Mouse (Mus musculus) adrenal gland, adult (tissue): Measurements from ENCODE around the gene Lmtk3.

Source experiments
- DNase-seq, 2 experiments: peaks; one replicate each; pipeline ENCODE4 v3.0.0; 2022 to 2023; ENCODE audit warnings: low spot score in 1 of 2; ENCODE audit not compliant: inconsistent age in 2 of 2

Gene Lmtk3

DNA sequence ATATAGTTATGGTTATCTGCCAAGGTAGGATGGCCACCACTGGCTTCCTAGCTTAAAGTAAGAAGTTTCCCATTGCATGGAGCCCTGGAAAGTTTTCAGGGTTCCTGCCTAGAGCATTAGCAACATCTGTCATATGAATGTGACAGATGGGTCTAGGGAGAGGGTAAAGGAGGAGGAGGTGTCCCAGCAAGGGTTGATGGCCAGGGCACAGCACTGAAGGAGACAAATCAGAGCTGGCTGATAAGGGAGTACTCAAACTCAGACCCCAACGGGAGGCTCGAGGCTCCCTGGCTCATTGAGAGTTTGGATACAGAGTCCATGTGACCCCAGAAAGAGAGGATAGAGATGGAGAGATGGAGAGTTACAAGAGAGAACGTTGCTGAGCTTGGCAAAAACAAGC lies 67.1 kb downstream of the Lmtk3 start:
- DNase-seq = peak; percentile 26 to 69

DNA sequence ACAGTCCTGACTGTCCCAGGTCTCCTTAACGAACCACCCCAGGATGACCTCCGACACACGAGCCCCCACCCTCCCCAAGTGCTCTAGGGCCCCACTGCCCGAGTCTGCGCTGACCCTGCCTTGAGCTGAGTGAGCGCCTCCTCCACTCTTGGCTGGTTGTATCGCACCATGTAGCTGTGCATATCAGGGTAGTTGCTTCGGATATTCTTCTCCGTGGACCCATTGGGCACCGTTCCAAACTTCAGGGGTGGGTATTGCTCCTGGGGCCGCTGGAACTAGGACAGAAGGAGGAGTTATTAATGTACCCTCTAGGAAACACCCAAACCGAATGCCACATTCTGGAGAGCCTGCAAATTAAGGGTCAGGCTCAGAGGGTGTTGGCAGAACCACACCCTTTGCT lies 69.6 kb downstream of the Lmtk3 start:
- DNase-seq = no peak
